Comparison of ENCODE assay signal across 8 mouse cellular contexts in the genomic region with DNA sequence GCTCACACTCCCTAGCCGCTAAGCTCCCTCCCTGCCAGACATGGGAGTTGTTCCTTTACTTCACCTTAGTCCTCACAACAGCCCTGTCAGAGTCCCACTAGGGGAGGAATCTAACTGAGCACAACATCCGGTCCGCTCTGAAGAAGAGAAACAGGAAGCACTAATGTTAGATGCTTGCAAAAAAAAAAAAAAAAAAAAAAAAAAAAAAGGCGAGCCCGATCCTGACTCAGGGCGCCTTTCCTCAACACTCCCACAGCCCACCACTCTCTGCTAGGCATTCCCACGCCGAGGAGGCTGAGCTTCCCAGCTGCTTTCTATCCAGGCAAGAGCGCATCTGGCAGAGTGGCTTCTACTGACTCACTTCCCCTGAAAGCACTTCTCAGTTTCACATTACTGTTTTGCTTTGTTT.
DNase-seq lines count a peak whose midpoint lies in the region; ATAC-seq lines count a peak whose summit lies in the region.

No protein-coding gene starts in this region.

- WGBS in intestine, embryonic 14.5 days, result 34% methylated on average over 9 of the region's 9 CpGs
- WGBS in hindbrain, embryonic 13.5 days, result 78% methylated on average over 8 of the region's 9 CpGs

- 0 out of 2 replicates have a peak, but pooled peaks have one; percentile 32 for ATAC-seq in intestine, embryonic 14.5 days (replicated peaks; ENCODE audit: low FRiP score, low TSS enrichment, low read depth)
- ATAC-seq in hindbrain, embryonic 13.5 days (ENCODE audit: low FRiP score), result no peak

- H3K4me1 ChIP-seq in intestine, embryonic 14.5 days (replicated peaks; ENCODE audit: control insufficient read depth, insufficient read depth, low read length), result peaks cover 4% of the 10 kb centered on the region; the same call in 1 of the 2 replicates
- H3K4me1 ChIP-seq in hindbrain, embryonic 13.5 days (replicated peaks), result no peaks in the 10 kb centered on the region

- no peaks in the 10 kb centered on the region for H3K9me3 ChIP-seq in intestine, embryonic 14.5 days (ENCODE audit: control insufficient read depth, low read length)
- H3K9me3 ChIP-seq in hindbrain, embryonic 13.5 days, result no peaks in the 10 kb centered on the region

- peak overlapping the region; percentile 29; the same call in 1 of the 2 replicates for H3K27ac ChIP-seq in intestine, embryonic 14.5 days (ENCODE audit: low read depth)
- no peak overlapping the region for H3K27ac ChIP-seq in hindbrain, embryonic 13.5 days

- intact Hi-C loops in gastrocnemius, postnatal 36 days (cut with DNase I), result no loop called here

- no peak overlapping the region for H3K4me3 ChIP-seq in intestine, embryonic 14.5 days (ENCODE audit: low read depth, low read length)
- no peak overlapping the region for H3K4me3 ChIP-seq in hindbrain, embryonic 13.5 days

- no peak overlapping the region for H3K9ac ChIP-seq in intestine, embryonic 14.5 days (ENCODE audit: low read length)
- H3K9ac ChIP-seq in hindbrain, embryonic 13.5 days, result no peak overlapping the region

- peak; percentile 22 for DNase-seq in adrenal gland, postnatal 14 days
- no peak for DNase-seq in adrenal gland, postnatal 4 days (ENCODE audit: low spot score in 2 of 2)
- peak; percentile 84 for DNase-seq in T-cell, adult 2 months (ENCODE audit: low spot score)
- DNase-seq in intestine, embryonic 14.5 days (ENCODE audit: low spot score), result no peak
- peak; percentile 36 to 53 for DNase-seq in lung, postnatal 4 days
- DNase-seq in gastrocnemius, postnatal 36 days, result no peak
- DNase-seq in frontal cortex, postnatal 14 days (ENCODE audit: low spot score in 2 of 2), result no peak

- H3K4me2 ChIP-seq in intestine, embryonic 14.5 days (ENCODE audit: low read length), result no peak overlapping the region
- no peak overlapping the region for H3K4me2 ChIP-seq in hindbrain, embryonic 13.5 days

- no peaks in the 10 kb centered on the region for H3K27me3 ChIP-seq in intestine, embryonic 14.5 days (replicated peaks; ENCODE audit: control insufficient read depth, insufficient read depth, low read length)
- no peaks in the 10 kb centered on the region for H3K27me3 ChIP-seq in hindbrain, embryonic 13.5 days

- H3K36me3 ChIP-seq in intestine, embryonic 14.5 days (ENCODE audit: control insufficient read depth, insufficient read depth, low read length), result peaks cover 29% of the 10 kb centered on the region
- H3K36me3 ChIP-seq in hindbrain, embryonic 13.5 days, result peaks cover 27% of the 10 kb centered on the region; the same call in 1 of the 2 replicates

Comparison
In these comparisons a context has a peak if more than half of its experiments do, and no peak if none do; other contexts are left out.
1. DNase-seq: peak in adrenal gland, postnatal 14 days (single experiment), T-cell, adult 2 months (single experiment) and lung, postnatal 4 days (2 of 2); none in adrenal gland, postnatal 4 days (0 of 2), intestine, embryonic 14.5 days (single experiment), gastrocnemius, postnatal 36 days (0 of 2) and frontal cortex, postnatal 14 days (0 of 2).